19 mouse cellular contexts compared by ENCODE assay signal in genomic region chr8:41795625-41796024, GRCm38 (mm10).
DNase-seq lines count a peak whose midpoint lies in the region; ATAC-seq lines count a peak whose summit lies in the region.
"Had no signal": no experiment of that assay in that cellular context is flagged by ENCODE, and none has a peak within 500 bp of the region (broad histone marks: within the 10 kb centered on the region; RNA-seq: fewer than 3 reads in every experiment).

No protein-coding gene starts in this region.

- peak; percentile 3 for DNase-seq in layer of hippocampus, adult 9-11 months
- no peak for DNase-seq in layer of hippocampus, postnatal 10 days (ENCODE audit: low spot score in 2 of 2)
- peak; percentile 46 for DNase-seq in forelimb bud, embryonic 11.5 days (ENCODE audit: low read depth, low spot score)
- DNase-seq in hindlimb bud, embryonic 11.5 days (ENCODE audit: extremely low spot score, low read depth, low spot score), result peak; percentile 58
- DNase-seq in Muller cell, postnatal 12 days (ENCODE audit: inconsistent ontology term), result no peak
- DNase-seq: adrenal gland, adult 8-10 months; adrenal gland, postnatal 36 days; cerebellum, adult 8-10 months; cerebellum, postnatal 14 days; embryo, embryonic 11 days; gastrocnemius, postnatal 10 days; heart, adult 18-20 months; heart, postnatal 10 days; heart, postnatal 4 days had no signal

- no peak overlapping the region for H3K4me2 ChIP-seq in limb, embryonic 15.5 days
- H3K4me2 ChIP-seq: embryonic facial prominence, embryonic 12.5 days; hindbrain, embryonic 13.5 days had no signal

- no peak overlapping the region for H3K9ac ChIP-seq in limb, embryonic 15.5 days
- H3K9ac ChIP-seq: embryonic facial prominence, embryonic 12.5 days; hindbrain, embryonic 13.5 days had no signal

- WGBS in limb, embryonic 15.5 days, result 17% methylated on average over 2 of the region's 2 CpGs

- no peak overlapping the region for H3K27ac ChIP-seq in limb, embryonic 15.5 days
- H3K27ac ChIP-seq: embryonic facial prominence, embryonic 12.5 days; heart, embryonic 10.5 days; hindbrain, embryonic 13.5 days had no signal

- H3K27me3 ChIP-seq in limb, embryonic 15.5 days, result no peaks in the 10 kb centered on the region
- H3K27me3 ChIP-seq: embryonic facial prominence, embryonic 12.5 days; hindbrain, embryonic 13.5 days had no signal

- ATAC-seq in limb, embryonic 15.5 days (ENCODE audit: insufficient number of reproducible peaks, low FRiP score, low TSS enrichment, low read depth), result 0 out of 2 replicates have a peak, but pooled peaks have one; percentile 19
- ATAC-seq: forebrain, embryonic 16.5 days had no signal

- no peaks in the 10 kb centered on the region for H3K36me3 ChIP-seq in limb, embryonic 15.5 days
- H3K36me3 ChIP-seq: embryonic facial prominence, embryonic 12.5 days; heart, embryonic 10.5 days; hindbrain, embryonic 13.5 days had no signal

- H3K9me3 ChIP-seq in limb, embryonic 15.5 days, result no peaks in the 10 kb centered on the region
- H3K9me3 ChIP-seq: embryonic facial prominence, embryonic 12.5 days; heart, embryonic 10.5 days; hindbrain, embryonic 13.5 days had no signal

- no peak overlapping the region for H3K4me3 ChIP-seq in limb, embryonic 15.5 days
- H3K4me3 ChIP-seq: embryonic facial prominence, embryonic 12.5 days; heart, embryonic 10.5 days; hindbrain, embryonic 13.5 days had no signal

- H3K4me1 ChIP-seq in limb, embryonic 15.5 days, result no peaks in the 10 kb centered on the region; the same call in 1 of the 2 replicates
- H3K4me1 ChIP-seq: embryonic facial prominence, embryonic 12.5 days; heart, embryonic 10.5 days; hindbrain, embryonic 13.5 days had no signal

Comparison
In these comparisons a context has a peak if more than half of its experiments do, and no peak if none do; other contexts are left out.
1. DNase-seq: peak in layer of hippocampus, adult 9-11 months (single experiment), forelimb bud, embryonic 11.5 days (single experiment) and hindlimb bud, embryonic 11.5 days (single experiment); none in layer of hippocampus, postnatal 10 days (0 of 2) and Muller cell, postnatal 12 days (single experiment).